Mouse (Mus musculus): Measurements from ENCODE around the gene Stra6l.

The Stra6l gene

DNA sequence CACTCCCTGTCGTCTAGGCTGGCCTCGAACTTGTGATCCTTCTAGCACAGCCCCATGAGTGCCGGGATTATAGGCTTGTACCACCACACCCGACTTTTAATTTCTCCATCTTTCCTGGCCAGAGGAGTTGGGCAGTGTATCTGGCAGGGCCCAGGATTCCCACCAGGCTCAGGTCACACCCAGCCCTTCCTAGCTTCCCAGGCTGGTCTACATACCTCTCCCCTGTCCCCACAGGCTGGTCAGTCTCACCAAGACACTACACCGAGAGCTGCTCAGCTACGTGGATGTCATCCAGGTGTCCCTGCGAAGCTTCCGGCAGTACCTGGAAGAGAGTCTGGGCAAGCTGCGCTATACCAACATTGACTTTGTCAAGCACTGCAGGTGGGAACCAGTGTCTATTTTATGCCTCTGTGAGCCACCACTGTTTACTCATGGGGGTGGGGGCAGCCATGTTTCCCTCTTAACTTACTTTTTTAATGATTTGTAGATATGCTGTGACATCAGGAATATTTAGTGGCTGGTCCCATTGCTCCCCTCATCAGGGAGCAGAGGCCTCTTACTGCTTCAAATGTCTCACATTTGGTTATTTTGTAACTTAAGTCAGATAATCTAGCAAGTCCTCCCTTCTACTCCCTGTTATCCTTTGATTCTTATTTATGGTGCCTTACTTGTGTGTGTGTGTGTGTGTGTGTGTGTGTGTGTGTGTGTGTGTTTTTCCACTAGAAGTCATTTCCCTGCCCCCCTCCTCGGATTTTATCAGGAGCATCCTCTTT lies 73.4 kb downstream of the Stra6l start:
- Histone ChIP-seq H3K27me3 (ENCODE audit: control insufficient read depth, insufficient read depth, low read length, poor library complexity, severe bottlenecking) (no peaks in the 10 kb centered on the region), H3K36me3 (ENCODE audit: control insufficient read depth, insufficient read depth, low read length, poor library complexity, severe bottlenecking) (no peaks in the 10 kb centered on the region)
- DNase-seq (ENCODE audit: low read depth, low spot score), result no peak

DNA sequence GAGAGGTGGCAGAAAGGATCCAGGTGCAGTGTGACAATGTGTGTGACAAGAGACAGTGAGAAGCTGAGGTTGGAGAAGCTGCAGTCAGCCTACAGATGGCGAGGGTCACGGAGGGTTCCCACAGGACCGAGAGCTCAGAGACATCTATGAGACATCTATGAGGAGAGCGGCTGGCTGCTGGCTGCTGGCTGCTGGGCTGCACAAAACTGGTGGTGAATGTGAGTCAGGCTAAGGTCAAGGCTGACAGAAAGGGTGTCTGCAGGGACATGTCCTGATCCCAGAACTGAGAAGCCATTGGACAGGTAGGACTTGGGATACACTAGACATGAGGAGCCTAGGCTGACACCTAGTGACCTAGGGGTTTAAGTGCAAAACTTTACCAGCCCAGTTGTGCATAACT lies 75.5 kb downstream of the Stra6l start:
- Histone ChIP-seq H3K36me3 (ENCODE audit: control insufficient read depth, insufficient read depth, low read length, poor library complexity, severe bottlenecking) (no peaks in the 10 kb centered on the region), H3K27me3 (ENCODE audit: control insufficient read depth, insufficient read depth, low read length, poor library complexity, severe bottlenecking) (no peaks in the 10 kb centered on the region)
- no peak for DNase-seq (ENCODE audit: low read depth, low spot score)

DNA sequence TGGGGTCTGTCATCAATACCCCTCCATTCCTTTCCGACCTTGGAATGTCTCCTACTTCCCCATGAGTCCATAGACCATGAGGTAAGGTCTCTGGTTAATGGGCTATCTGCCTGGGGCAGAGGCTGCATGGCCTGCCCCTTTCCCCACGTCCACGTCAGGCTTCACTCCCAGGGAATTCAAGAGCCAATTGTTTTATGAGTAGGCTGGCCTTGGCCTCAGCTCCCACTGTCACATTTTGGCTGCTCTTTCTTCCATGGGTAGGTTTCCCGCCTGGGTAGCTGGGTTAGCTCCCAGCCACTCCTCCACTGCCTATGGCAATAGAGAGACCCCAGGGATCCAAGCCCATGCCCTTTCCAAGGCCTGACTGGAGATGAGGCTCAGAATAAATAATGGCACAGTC lies 80.1 kb downstream of the Stra6l start:
- H3K27me3 ChIP-seq (ENCODE audit: control insufficient read depth, insufficient read depth, low read length, poor library complexity, severe bottlenecking), result no peaks in the 10 kb centered on the region
- no peak for DNase-seq (ENCODE audit: low read depth, low spot score)
- no peaks in the 10 kb centered on the region for H3K36me3 ChIP-seq (ENCODE audit: control insufficient read depth, insufficient read depth, low read length, poor library complexity, severe bottlenecking)
